Mouse (Mus musculus) olfactory bulb, adult 2 months (tissue): ENCODE measurements around the gene Mrpl57. TPM values are rescaled to one million over a fixed set of nuclear protein-coding genes. Genes with fewer than 3 reads are reported as not detected.
"Not testable (repeated sequence)": the region's sequence is repeated elsewhere in the genome, so short reads cannot be mapped to it uniquely, and the experiment has no call there.

Experiments used
- H3K27ac ChIP-seq: fragments of 200-500 bp; 2 replicates; pipeline ENCODE4 v1.5.1; 2012; ENCODE audit warnings: low read depth, low read length; ENCODE audit not compliant: insufficient read depth
- H3K4me1 ChIP-seq: fragments of 200-500 bp; 2 replicates; pipeline ENCODE4 v1.6.1; 2012; ENCODE audit warnings: low read length; ENCODE audit not compliant: control insufficient read depth, insufficient read depth
- H3K4me3 ChIP-seq: fragments of 200-500 bp; 2 replicates; pipeline ENCODE4 v1.5.1; 2012; ENCODE audit warnings: mild to moderate bottlenecking, low read depth, low read length, moderate library complexity; ENCODE audit not compliant: insufficient read depth
- CTCF ChIP-seq: fragments of 200-500 bp; IDR thresholded peaks from 2 replicates; pipeline ENCODE4 v1.5.1; 2012; ENCODE audit warnings: low read depth, mild to moderate bottlenecking, low read length, moderate library complexity; ENCODE audit not compliant: insufficient read depth
- POLR2A ChIP-seq: fragments of 200-500 bp; IDR thresholded peaks from 2 replicates; pipeline ENCODE4 v1.6.1; 2012; ENCODE audit warnings: mild to moderate bottlenecking, low read depth, low read length, moderate library complexity; ENCODE audit not compliant: insufficient read depth
- WGBS: fragments of 180-500 bp; shearing (Covaris S2); methylation state at CpG from one replicate; pipeline ENCODE4 v1.1.7; 2018; 5-methylcytosine and 5-hydroxymethylcytosine counted together
- polyA plus RNA-seq: library from polyadenylated mRNA; stranded (reverse); fragments of >200 nt; gene quantifications from 2 replicates; pipeline ENCODE4 v1.2.4, GENCODE M21; 2012; ENCODE audit warnings: low replicate concordance; ENCODE audit not compliant: missing spikeins, insufficient read depth, insufficient read length

The Mrpl57 gene
- polyA plus RNA-seq, 1 experiment = not detected

DNA sequence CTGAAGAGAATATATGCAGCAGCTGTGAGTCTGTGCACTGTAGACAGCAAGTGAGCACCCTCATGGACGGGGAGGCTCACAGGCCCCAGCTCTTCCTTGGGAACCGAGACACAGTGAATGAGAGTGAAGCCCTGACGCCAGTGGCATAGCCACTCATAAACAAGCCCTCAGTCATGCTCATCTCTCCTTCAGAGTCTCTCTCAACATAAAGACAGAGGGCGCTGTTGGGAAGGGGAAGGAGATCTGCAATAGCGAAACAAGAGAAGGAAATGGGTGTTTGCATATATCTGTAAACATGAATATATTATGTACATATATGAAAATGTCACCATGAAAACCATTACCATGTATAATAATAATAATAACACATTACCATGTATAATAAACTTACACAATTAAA lies 17.5 kb upstream of the Mrpl57 start:
- TF ChIP-seq CTCF (no peak), POLR2A (no peak)
- WGBS = 64% methylated on average over 5 of the region's 5 CpGs
- Histone ChIP-seq H3K27ac (no peak overlapping the region), H3K4me3 (no peak overlapping the region), H3K4me1 (no peaks in the 10 kb centered on the region)

DNA sequence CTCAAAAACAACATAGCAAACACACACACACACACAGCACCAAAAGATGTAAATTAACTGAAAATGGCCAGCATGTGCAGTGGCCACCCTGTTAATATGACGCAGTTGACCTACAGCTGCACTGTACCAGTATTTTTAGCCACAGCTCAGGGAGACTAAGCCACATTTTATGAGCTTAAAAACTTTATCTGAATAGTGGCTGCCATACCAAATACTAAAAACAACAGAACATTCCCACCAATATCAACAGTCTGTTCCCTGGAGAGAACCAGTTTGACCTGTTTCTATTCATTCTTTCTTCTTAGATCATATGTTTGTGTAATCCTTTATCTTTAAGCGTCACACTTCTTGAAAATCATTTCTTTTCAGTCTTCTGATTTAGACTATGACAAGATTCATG lies 15.1 kb upstream of the Mrpl57 start:
- TF ChIP-seq POLR2A (no peak), CTCF (no peak)
- 95% methylated on average over 2 of the region's 2 CpGs for WGBS
- Histone ChIP-seq H3K4me3 (no peak overlapping the region), H3K4me1 (no peaks in the 10 kb centered on the region), H3K27ac (no peak overlapping the region)

- H3K27ac ChIP-seq = no peak overlapping the region
- H3K4me3 ChIP-seq = no peak overlapping the region
- TF ChIP-seq CTCF = no peak
- TF ChIP-seq POLR2A = no peak
- no peaks in the 10 kb centered on the region for H3K4me1 ChIP-seq
- WGBS = 95% methylated on average over 5 of the region's 5 CpGs
Measured at GRCm38 (mm10) chr14:57811844-57812243, 14.2 kb upstream of the Mrpl57 start.

DNA sequence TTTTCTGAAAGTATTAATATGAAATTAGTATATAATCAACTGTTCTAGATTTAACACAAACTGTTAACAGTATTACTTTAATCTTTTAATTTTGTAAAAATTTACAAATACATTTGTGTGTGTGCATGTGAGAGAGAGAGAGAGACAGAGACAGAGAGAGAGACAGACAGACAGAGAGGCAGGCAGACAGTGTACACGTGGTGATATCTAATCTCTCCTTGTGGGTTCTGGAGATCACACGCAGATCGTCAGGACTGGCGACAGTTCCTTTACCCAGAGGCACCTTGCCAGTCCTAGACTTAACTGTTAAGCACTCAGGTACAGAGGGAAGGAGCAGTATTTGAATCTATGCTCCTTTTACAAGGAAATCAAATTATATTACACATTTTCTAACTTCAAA lies 5.2 kb upstream of the Mrpl57 start:
- TF ChIP-seq POLR2A (no peak), CTCF (no peak)
- 85% methylated on average over 4 of the region's 4 CpGs for WGBS
- no peak overlapping the region for H3K27ac ChIP-seq
- H3K4me1 ChIP-seq = no peaks in the 10 kb centered on the region
- no peak overlapping the region for H3K4me3 ChIP-seq

DNA sequence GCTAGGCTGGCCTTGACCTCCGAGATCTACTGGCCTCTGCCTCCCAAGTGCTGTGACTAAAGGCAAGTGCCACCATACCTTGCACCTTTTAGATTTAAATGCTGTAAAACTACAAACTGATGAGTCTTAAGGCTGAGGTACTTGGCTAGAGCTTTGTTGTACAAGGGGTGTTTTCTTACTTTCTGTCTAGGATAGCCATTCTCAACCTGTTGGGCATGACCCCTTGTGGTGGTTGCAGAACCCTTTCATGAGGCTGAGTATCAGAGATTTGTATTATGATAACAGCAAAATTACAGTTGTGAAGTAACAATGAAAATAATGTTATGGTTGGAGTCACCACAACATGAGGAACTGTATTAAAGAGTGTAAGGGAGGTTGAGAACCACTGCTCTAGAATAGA lies 1.2 kb downstream of the Mrpl57 start:
- 64% methylated on average over 1 of the region's 1 CpGs for WGBS
- TF ChIP-seq CTCF (no peak), POLR2A (no peak)
- no peak overlapping the region for H3K4me3 ChIP-seq
- H3K4me1 ChIP-seq = no peaks in the 10 kb centered on the region
- H3K27ac ChIP-seq = no peak overlapping the region

- H3K4me1 ChIP-seq = no peaks in the 10 kb centered on the region
- 94% methylated on average over 2 of the region's 2 CpGs for WGBS
- no peak overlapping the region for H3K4me3 ChIP-seq
- TF ChIP-seq CTCF (no peak), POLR2A (no peak)
- no peak overlapping the region for H3K27ac ChIP-seq
Measured at GRCm38 (mm10) chr14:57833526-57833925, 7.5 kb downstream of the Mrpl57 start.

DNA sequence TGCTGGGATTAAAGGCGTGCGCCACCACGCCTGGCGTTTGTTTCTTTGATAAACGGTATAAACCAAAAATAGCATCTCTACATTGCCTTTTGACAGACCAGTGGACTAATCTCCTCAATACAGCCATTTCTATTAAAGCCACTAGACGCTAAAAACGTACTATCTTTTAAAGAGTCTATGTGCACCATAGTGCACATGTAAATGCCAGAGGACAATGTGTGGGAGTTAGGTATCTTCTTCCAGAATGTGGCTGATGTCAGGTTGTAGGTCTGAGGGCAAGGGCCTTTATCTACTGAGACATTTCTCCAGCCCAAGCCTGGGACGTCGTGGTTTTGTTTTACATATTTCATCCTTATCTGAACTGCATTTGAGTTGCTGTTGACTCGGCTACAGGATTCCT lies 9.1 kb downstream of the Mrpl57 start:
- Histone ChIP-seq H3K27ac (no peak overlapping the region), H3K4me3 (no peak overlapping the region), H3K4me1 (no peaks in the 10 kb centered on the region)
- 91% methylated on average over 10 of the region's 10 CpGs for WGBS
- TF ChIP-seq CTCF = no peak
- no peak for TF ChIP-seq POLR2A

- no peaks in the 10 kb centered on the region for H3K4me1 ChIP-seq
- WGBS = 93% methylated on average over 3 of the region's 3 CpGs
- no peak overlapping the region for H3K27ac ChIP-seq
- no peak overlapping the region for H3K4me3 ChIP-seq
- no peak for TF ChIP-seq CTCF
- TF ChIP-seq POLR2A = no peak
Measured at GRCm38 (mm10) chr14:57844535-57844934, 18.5 kb downstream of the Mrpl57 start.

DNA sequence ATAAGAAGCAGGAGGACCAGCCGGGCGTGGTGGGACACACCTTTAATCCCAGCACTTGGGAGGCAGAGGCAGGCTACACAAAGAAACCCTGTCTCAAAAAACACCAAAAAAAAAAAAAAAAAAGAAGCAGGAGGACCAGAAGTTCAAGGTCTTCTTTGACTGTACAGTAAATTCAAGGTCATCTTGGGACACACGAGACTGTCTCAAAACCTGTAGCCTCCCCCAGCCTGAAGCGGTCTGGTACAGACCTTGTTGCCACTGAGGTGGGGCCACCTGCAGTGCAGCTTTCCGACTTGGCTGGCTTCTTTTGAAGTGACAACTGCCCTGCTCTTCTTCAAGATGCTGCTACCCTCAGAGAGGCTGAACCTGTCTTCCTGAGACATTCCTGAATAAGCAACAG lies 22.0 kb downstream of the Mrpl57 start:
- not testable (repeated sequence) for H3K27ac ChIP-seq, H3K4me1 ChIP-seq, H3K4me3 ChIP-seq
- 89% methylated on average over 5 of the region's 5 CpGs for WGBS

- TF ChIP-seq CTCF (no peak), POLR2A (no peak)
- WGBS = 96% methylated on average over 2 of the region's 2 CpGs
- Histone ChIP-seq H3K4me1 (no peaks in the 10 kb centered on the region), H3K27ac (no peak overlapping the region), H3K4me3 (no peak overlapping the region)
Measured at GRCm38 (mm10) chr14:57848646-57849045, 22.6 kb downstream of the Mrpl57 start.

DNA sequence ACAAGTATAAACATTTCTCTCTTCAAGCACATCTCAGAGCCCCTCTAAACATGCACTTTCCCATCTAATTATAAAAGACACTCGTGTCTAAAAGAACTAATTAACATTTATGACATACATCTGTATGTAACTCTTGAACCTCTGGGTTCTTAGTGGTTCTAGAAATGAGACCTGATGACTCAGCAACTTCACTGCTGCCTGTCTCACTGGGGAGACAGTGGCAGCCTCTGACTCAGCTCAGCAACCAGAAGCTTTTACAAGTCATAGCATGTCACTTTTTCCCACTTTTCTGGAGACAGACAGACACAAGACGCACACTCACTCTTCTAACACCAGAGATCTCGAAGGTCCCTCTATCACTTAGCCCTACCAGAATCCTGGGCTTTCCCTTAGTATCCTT lies 24.3 kb downstream of the Mrpl57 start:
- no peak for TF ChIP-seq CTCF
- TF ChIP-seq POLR2A = no peak
- no peak overlapping the region for H3K27ac ChIP-seq

More for the DNA sequence above, 24.3 kb downstream of the Mrpl57 start:
- H3K4me3 ChIP-seq = no peak overlapping the region
- 78% methylated on average over 3 of the region's 3 CpGs for WGBS
- no peaks in the 10 kb centered on the region for H3K4me1 ChIP-seq
